Mouse (Mus musculus) liver, embryonic 12.5 days (tissue): ENCODE measurements around the gene Cd164l2. TPM values are rescaled to one million over a fixed set of nuclear protein-coding genes. Genes with fewer than 3 reads are reported as not detected.

Experiments used
- ATAC-seq: fragments of 200-750 bp; cut with Nextera tagmentation; 2 replicates; pipeline ENCODE4 v1.8.0; 2017; ENCODE audit warnings: moderate number of reproducible peaks, mild to moderate bottlenecking, moderate library complexity
- H3K27ac ChIP-seq: fragments of 300-500 bp; sonication (generic); 2 replicates; pipeline ENCODE4 v1.5.1; 2016; ENCODE audit warnings: mild to moderate bottlenecking
- H3K27me3 ChIP-seq: fragments of 300-500 bp; sonication (generic); replicated peaks from 2 replicates; pipeline ENCODE4 v1.6.1; 2016; ENCODE audit warnings: mild to moderate bottlenecking, moderate library complexity
- H3K36me3 ChIP-seq: fragments of 300-500 bp; sonication (generic); 2 replicates; pipeline ENCODE4 v1.6.1; 2016; ENCODE audit warnings: mild to moderate bottlenecking, moderate library complexity
- H3K4me1 ChIP-seq: fragments of 300-500 bp; sonication (generic); 2 replicates; pipeline ENCODE4 v1.6.1; 2016
- H3K4me2 ChIP-seq: fragments of 300-500 bp; sonication (generic); 2 replicates; pipeline ENCODE4 v1.6.1; 2016; ENCODE audit warnings: mild to moderate bottlenecking, moderate library complexity
- H3K4me3 ChIP-seq: fragments of 300-500 bp; sonication (generic); 2 replicates; pipeline ENCODE4 v1.5.1; 2016; ENCODE audit warnings: mild to moderate bottlenecking, moderate library complexity
- H3K9ac ChIP-seq: fragments of 300-500 bp; sonication (generic); 2 replicates; pipeline ENCODE4 v1.6.1; 2016; ENCODE audit warnings: mild to moderate bottlenecking, moderate library complexity
- H3K9me3 ChIP-seq: fragments of 300-500 bp; sonication (generic); replicated peaks from 2 replicates; pipeline ENCODE4 v1.6.1; 2016; ENCODE audit warnings: mild to moderate bottlenecking, moderate library complexity
- WGBS: fragments of 180-500 bp; shearing (Covaris S2); methylation state at CpG from one replicate; pipeline ENCODE4 v1.1.7; 2016; ENCODE audit not compliant: insufficient replicate concordance; 5-methylcytosine and 5-hydroxymethylcytosine counted together
- polyA plus RNA-seq: library from polyadenylated mRNA; unstranded; fragments of >200 nt; fragmentation: Nextera tagmentation; extraction: Ambion mirVana; gene quantifications from 2 replicates; pipeline ENCODE4 v1.2.1, GENCODE M21; 2016

Gene Cd164l2
- polyA plus RNA-seq, 1 experiment from 2014 or later, result 0.12 TPM

DNA sequence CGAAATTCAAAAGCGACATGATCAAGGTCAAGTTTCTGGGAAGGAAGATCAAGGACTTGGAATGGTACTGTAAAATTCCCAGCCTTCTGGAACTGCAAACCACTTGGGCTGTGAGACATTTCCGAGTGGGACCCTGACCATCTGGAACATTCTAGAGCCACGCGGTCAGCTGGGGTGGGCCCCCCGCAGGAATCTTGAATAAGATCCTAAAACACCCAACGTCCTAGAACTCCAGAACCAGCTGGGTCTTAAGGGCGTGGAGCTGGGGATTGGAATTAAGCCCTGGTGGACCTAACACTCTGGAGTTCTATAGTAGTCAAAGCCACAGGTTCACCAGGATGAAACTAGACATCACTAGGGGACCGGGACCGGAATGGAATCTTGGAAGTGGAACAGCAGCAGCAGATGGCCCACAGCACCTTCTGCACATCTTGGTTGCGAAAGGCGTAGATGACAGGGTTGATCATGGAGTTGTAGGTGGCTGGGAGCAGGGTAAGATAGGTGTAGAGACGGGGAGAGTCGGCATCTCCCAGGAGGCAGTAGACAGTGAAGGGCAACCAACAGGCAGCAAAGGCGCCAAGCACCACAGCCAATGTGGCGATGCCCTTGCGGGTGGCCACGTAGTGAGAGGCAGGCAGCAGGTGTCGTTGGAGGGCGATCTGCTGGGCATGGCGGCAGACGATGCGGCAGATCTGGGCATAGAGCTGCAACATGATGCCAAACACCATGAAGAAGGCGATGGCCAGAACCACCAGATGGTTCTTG, 1.7 kb upstream of the Cd164l2 start:
- H3K9me3 ChIP-seq, result no peaks in the 10 kb centered on the region
- no peak overlapping the region for H3K4me2 ChIP-seq
- 84% methylated on average over 24 of the region's 24 CpGs for WGBS
- H3K4me1 ChIP-seq, result peaks cover 19% of the 10 kb centered on the region
- no peaks in the 10 kb centered on the region for H3K36me3 ChIP-seq
- no peak overlapping the region for H3K9ac ChIP-seq
- H3K27ac ChIP-seq, result no peak overlapping the region
- ATAC-seq, result no peak
- no peak overlapping the region for H3K4me3 ChIP-seq
- peaks cover 74% of the 10 kb centered on the region for H3K27me3 ChIP-seq

GRCm38 (mm10) chr4:133210788-133211390, 1.0 kb upstream of the Cd164l2 start:
- H3K27ac ChIP-seq, result no peak overlapping the region
- no peak overlapping the region for H3K9ac ChIP-seq
- 81% methylated on average over 19 of the region's 19 CpGs for WGBS
- no peaks in the 10 kb centered on the region for H3K36me3 ChIP-seq
- H3K27me3 ChIP-seq, result peaks cover 80% of the 10 kb centered on the region
- no peak overlapping the region for H3K4me3 ChIP-seq
- no peak for ATAC-seq
- no peak overlapping the region for H3K4me2 ChIP-seq
- peaks cover 19% of the 10 kb centered on the region for H3K4me1 ChIP-seq
- no peaks in the 10 kb centered on the region for H3K9me3 ChIP-seq

DNA sequence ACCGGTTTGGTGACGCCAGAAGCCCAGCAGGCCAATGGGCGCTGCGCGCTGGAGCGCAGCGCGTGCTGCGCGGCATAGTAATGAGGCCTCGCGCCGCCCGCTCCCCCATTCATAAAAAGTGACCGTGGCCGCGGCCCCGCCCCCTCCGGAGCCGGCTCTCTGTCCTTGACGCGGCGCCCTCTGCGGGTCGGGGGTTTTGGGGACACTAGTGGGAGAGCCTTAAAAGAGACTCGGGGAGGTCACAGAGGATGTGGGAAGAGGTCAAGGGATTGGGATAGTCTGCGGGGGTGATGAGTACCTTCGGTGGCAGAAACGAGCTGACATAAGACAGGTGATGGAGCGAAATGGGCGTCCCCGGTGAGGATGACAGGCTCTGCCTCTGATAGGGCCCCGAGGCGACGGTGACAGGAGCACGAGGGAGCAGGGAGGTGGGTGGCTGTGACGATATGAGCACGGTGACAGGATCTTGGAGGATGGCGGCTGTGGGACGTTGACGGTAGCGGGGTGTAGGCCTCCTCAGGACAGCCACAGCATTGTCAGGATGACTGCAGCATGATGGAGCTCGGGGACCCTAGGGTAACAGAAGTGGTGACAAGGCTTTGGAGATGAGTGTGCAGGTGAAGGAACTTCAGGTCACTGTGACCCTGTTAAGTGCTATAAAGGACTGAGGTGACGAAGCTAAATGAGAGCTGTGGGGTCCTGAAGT, 784 bp downstream of the Cd164l2 start:
- no peaks in the 10 kb centered on the region for H3K36me3 ChIP-seq
- peak; percentile 79 for ATAC-seq
- H3K9me3 ChIP-seq, result no peaks in the 10 kb centered on the region
- H3K4me3 ChIP-seq, result peak overlapping the region; percentile 65
- H3K4me2 ChIP-seq, result peak overlapping the region; percentile 95
- WGBS, result 3% methylated on average over 44 of the region's 44 CpGs
- H3K27ac ChIP-seq, result no peak overlapping the region
- peak overlapping the region; percentile 54; the same call in 1 of the 2 replicates for H3K9ac ChIP-seq
- peaks cover 92% of the 10 kb centered on the region for H3K27me3 ChIP-seq
- peaks cover 19% of the 10 kb centered on the region for H3K4me1 ChIP-seq

GRCm38 (mm10) chr4:133213268-133213590, 1.3 kb downstream of the Cd164l2 start:
- Histone ChIP-seq H3K27ac (no peak overlapping the region), H3K9me3 (no peaks in the 10 kb centered on the region), H3K4me1 (peaks cover 19% of the 10 kb centered on the region), H3K27me3 (peaks cover 92% of the 10 kb centered on the region), H3K36me3 (no peaks in the 10 kb centered on the region), H3K4me3 (no peak overlapping the region), H3K9ac (no peak overlapping the region), H3K4me2 (peak overlapping the region; percentile 95)
- 4% methylated on average over 9 of the region's 9 CpGs for WGBS
- no peak for ATAC-seq

DNA sequence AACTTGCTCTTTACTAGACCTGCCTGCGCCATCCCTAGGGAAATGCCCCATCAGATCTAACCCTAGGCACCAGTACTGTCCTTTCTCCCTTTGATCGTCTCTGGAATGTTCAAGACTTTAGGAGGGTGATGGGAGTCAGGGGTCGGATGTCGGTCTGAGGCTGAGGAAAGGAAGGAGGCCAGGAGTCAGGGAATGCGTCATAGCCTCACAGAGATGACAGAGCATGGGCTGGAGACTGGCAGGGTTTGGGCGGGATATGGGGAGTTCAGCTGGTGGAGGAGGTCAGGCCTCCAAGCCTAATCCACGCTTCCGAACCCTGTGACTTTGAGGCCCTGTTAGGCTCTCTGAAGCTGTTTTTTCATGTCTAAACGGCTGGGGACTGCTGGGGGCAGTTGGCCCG, 1.7 kb downstream of the Cd164l2 start:
- Histone ChIP-seq H3K36me3 (no peaks in the 10 kb centered on the region), H3K4me1 (peaks cover 19% of the 10 kb centered on the region), H3K27me3 (peaks cover 92% of the 10 kb centered on the region), H3K4me3 (no peak overlapping the region), H3K4me2 (peak overlapping the region; percentile 95; the same call in 1 of the 2 replicates), H3K9ac (no peak overlapping the region), H3K9me3 (no peaks in the 10 kb centered on the region), H3K27ac (no peak overlapping the region)
- WGBS, result 27% methylated on average over 10 of the region's 10 CpGs
- ATAC-seq, result no peak

GRCm38 (mm10) chr4:133217641-133218040, 5.7 kb downstream of the Cd164l2 start:
- peaks cover 19% of the 10 kb centered on the region for H3K4me1 ChIP-seq
- no peaks in the 10 kb centered on the region for H3K9me3 ChIP-seq
- H3K9ac ChIP-seq, result no peak overlapping the region
- H3K4me2 ChIP-seq, result no peak overlapping the region
- no peak overlapping the region for H3K4me3 ChIP-seq
- WGBS, result 5% methylated on average over 5 of the region's 5 CpGs
- H3K27ac ChIP-seq, result no peak overlapping the region
- H3K36me3 ChIP-seq, result no peaks in the 10 kb centered on the region
- peaks cover 92% of the 10 kb centered on the region for H3K27me3 ChIP-seq
- ATAC-seq, result no peak

GRCm38 (mm10) chr4:133218745-133219144, 6.8 kb downstream of the Cd164l2 start:
- no peak for ATAC-seq
- Histone ChIP-seq H3K9ac (no peak overlapping the region), H3K4me1 (peaks cover 9% of the 10 kb centered on the region; the same call in 1 of the 2 replicates), H3K4me3 (no peak overlapping the region), H3K9me3 (no peaks in the 10 kb centered on the region), H3K27me3 (peaks cover 92% of the 10 kb centered on the region), H3K36me3 (no peaks in the 10 kb centered on the region), H3K4me2 (no peak overlapping the region), H3K27ac (no peak overlapping the region)
- WGBS, result 50% methylated on average over 3 of the region's 3 CpGs

GRCm38 (mm10) chr4:133220656-133221055, 8.7 kb downstream of the Cd164l2 start:
- peak overlapping the region; percentile 62 for H3K4me2 ChIP-seq
- H3K9ac ChIP-seq, result peak overlapping the region; percentile 5; the same call in 1 of the 2 replicates
- H3K27ac ChIP-seq, result no peak overlapping the region
- no peaks in the 10 kb centered on the region for H3K36me3 ChIP-seq
- ATAC-seq, result 0 out of 2 replicates have a peak, but pooled peaks have one; percentile 32
- H3K4me3 ChIP-seq, result peak overlapping the region; percentile 31
- H3K4me1 ChIP-seq, result peaks cover 9% of the 10 kb centered on the region; the same call in 1 of the 2 replicates
- H3K9me3 ChIP-seq, result no peaks in the 10 kb centered on the region
- peaks cover 84% of the 10 kb centered on the region for H3K27me3 ChIP-seq
- WGBS, result 6% methylated on average over 25 of the region's 25 CpGs

DNA sequence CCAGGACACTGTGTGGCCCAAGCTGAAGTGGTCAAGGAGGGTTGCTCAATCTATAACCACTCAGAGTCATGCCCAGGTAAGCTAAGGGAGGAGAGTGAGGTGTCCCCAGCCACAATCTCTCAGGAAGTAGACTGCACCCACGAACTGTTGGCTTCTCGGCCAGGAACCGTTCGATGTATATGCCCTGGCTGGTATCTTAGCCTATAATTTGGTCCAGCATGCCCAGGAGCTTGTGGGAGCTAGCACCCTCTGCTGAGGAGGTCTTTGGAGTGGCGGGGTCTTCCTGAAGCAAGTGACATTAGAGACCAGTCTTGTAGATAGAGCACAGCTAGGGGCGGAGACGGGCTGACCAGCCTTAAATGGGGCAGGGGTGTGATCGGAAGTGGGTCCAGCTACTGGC, 9.8 kb downstream of the Cd164l2 start:
- Histone ChIP-seq H3K27ac (no peak overlapping the region), H3K4me1 (peaks cover 9% of the 10 kb centered on the region; the same call in 1 of the 2 replicates), H3K36me3 (no peaks in the 10 kb centered on the region), H3K9me3 (no peaks in the 10 kb centered on the region), H3K9ac (no peak overlapping the region), H3K27me3 (peaks cover 83% of the 10 kb centered on the region), H3K4me2 (no peak overlapping the region), H3K4me3 (no peak overlapping the region)
- WGBS, result 65% methylated on average over 8 of the region's 8 CpGs
- no peak for ATAC-seq

DNA sequence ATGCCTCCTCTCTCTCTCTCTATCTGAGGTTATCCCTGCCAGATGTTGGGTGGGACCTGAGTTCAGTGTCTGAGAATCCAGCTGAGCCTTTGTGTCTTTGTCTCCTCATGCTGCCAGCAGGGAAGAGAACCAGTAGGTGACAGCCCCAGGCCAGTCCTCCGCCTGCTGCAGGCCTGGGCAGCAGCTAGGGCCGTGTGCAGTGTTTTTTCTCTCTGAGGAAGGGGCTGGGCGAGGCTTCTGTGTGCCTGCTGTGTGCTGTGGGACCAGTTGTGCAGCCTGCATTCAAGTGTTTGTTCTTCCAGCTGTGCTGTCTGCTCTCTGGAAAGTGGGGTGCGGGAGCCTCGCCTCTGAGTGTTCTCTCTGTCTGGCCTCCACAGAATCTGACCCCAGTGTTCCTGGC, 11.9 kb downstream of the Cd164l2 start:
- whole genome bisulfite sequencing, result 52% methylated on average over 5 of the region's 5 CpGs
- Histone ChIP-seq H3K27ac (no peak overlapping the region), H3K36me3 (no peaks in the 10 kb centered on the region), H3K4me1 (peaks cover 9% of the 10 kb centered on the region; the same call in 1 of the 2 replicates), H3K4me3 (no peak overlapping the region), H3K27me3 (peaks cover 67% of the 10 kb centered on the region), H3K4me2 (no peak overlapping the region), H3K9me3 (no peaks in the 10 kb centered on the region), H3K9ac (no peak overlapping the region)
- ATAC-seq, result no peak

GRCm38 (mm10) chr4:133226073-133226472, 14.1 kb downstream of the Cd164l2 start:
- peaks cover 2% of the 10 kb centered on the region; the same call in 1 of the 2 replicates for H3K4me1 ChIP-seq
- no peak overlapping the region for H3K27ac ChIP-seq
- H3K36me3 ChIP-seq, result no peaks in the 10 kb centered on the region
- WGBS, result 57% methylated on average over 10 of the region's 10 CpGs
- no peak overlapping the region for H3K4me3 ChIP-seq
- ATAC-seq, result no peak
- H3K9ac ChIP-seq, result no peak overlapping the region
- peaks cover 45% of the 10 kb centered on the region for H3K27me3 ChIP-seq
- no peak overlapping the region for H3K4me2 ChIP-seq
- no peaks in the 10 kb centered on the region for H3K9me3 ChIP-seq

- no peak overlapping the region for H3K4me2 ChIP-seq
- H3K36me3 ChIP-seq, result no peaks in the 10 kb centered on the region
- H3K9ac ChIP-seq, result no peak overlapping the region
- H3K4me3 ChIP-seq, result no peak overlapping the region
- no peak overlapping the region for H3K27ac ChIP-seq
- H3K27me3 ChIP-seq, result peaks cover 38% of the 10 kb centered on the region
- H3K9me3 ChIP-seq, result no peaks in the 10 kb centered on the region
- no peak for ATAC-seq
- no peaks in the 10 kb centered on the region for H3K4me1 ChIP-seq
- WGBS, result 44% methylated on average over 8 of the region's 8 CpGs
Observed at GRCm38 (mm10) chr4:133227636-133228035, 15.7 kb downstream of the Cd164l2 start.
